Mouse (Mus musculus) Patski (cell line): ENCODE measurements at regions not wholly inside any gene's neighbourhood (a gene's known extent, or its start where the extent isn't known, plus 50 kb on each side); places are given as distances from the start of the nearest gene placed in this dataset.

ENCODE experiments used
- ATAC-seq: fragments of 100-300 bp; one replicate; pipeline ENCODE4 v1.8.0; 2021
- CTCF ChIA-PET: fragments of 350-600 bp; sonication (Branson Sonifier 250); formaldehyde crosslinking; loops from one replicate; lab custom pipeline; 2022; ENCODE audit warnings: inconsistent platforms; lab: Charles Lee
- POLR2A ChIA-PET: fragments of 350-600 bp; sonication (Branson Sonifier 250); formaldehyde crosslinking; loops from one replicate; lab custom pipeline; 2022; ENCODE audit warnings: antibody characterized with exemption, inconsistent platforms; lab: Charles Lee
- DNase-seq: peaks from one replicate; pipeline ENCODE4 v3.0.0-alpha.2; 2011; ENCODE audit warnings: low read depth, low spot score
- H3K27me3 ChIP-seq: fragments of 371-371 bp; one replicate; pipeline ENCODE4 v1.5.1; 2021
- CTCF ChIP-seq: fragments of 100-300 bp; IDR thresholded peaks from one replicate; pipeline ENCODE4 v1.5.1; 2021
- in situ Hi-C: fragments of 300-500 bp; cut with MboI; formaldehyde crosslinking; loops from 3 replicates; pipeline ENCODE4 v1.11.1; 2018; ENCODE audit warnings: low pct_unique_long_range_greater_than_20kb, mixed read lengths

DNA sequence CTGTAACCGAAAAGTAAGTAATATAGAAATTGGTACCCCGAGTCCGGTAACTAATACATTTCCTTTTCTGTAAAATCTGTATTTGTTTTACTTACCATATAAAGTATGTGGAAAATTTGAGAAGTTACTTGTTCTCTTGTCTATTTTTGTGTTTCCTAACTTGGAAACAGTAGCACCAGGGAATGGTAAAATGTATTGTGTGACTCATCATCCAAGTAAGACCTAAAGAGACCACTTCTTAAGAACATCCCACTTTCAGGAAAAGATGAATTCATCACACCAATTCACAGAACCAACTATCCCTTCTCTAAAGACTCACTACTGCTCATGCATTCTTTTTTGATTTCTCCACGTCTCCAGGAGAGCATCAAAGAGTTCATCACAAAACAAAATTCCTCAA, 457.6 kb upstream of the Htr2a start:
- ATAC-seq (no peak), DNase-seq (no peak)
- no peak for TF ChIP-seq CTCF
- in situ Hi-C loops = no loop called here
- ChIA-PET CTCF (interaction anchor here (1.1 kb wide), 1 partner anchor 10 kb away, joined by 3 read pairs; no protein-coding TSS in a partner anchor), POLR2A (no interaction called here)
- no peaks in the 10 kb centered on the region for H3K27me3 ChIP-seq

DNA sequence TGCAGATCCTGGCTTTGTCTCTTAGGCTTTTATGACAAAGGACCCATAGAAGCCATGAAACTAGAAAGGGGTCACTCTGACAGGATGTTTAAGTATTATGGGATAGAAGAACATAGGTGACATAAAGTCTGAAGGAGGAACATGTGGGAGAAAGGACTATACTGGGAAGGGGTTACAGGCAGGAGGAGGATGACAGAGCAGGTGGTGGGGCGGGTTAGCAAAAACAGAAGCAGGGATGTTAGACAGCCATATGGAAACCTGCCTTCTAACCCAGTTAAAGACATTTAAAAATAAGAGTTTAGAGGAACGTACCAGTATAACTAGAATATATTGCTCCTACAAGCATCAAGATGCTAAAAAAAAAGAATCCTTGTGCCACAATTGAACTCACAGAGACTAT, 438.9 kb upstream of the Htr2a start:
- ATAC-seq = no peak
- in situ Hi-C loops = no loop called here
- H3K27me3 ChIP-seq = no peaks in the 10 kb centered on the region
- ChIA-PET CTCF (no interaction called here), POLR2A (no interaction called here)
- no peak for DNase-seq
- no peak for TF ChIP-seq CTCF

DNA sequence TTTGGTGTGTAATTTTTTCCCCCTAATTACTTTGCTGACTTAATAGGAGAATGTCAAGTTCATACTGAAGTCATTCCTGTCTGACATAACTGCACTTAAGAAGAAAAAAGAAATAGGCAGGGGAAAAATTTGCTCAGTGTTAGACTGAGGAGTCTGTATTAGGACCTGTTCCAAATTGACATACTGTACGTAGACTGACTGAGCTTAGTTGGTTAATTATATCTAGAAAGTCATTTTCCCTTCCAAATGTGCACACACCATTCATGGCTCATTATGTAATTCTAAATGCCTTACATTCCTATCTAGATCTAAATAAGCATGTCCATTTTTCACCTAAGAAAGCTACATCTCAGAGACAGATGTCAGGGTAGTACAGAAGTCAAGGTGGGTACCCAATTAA, 435.6 kb upstream of the Htr2a start:
- ChIA-PET POLR2A (no interaction called here), CTCF (interaction anchor here (1.2 to 1.6 kb wide), 2 partner anchors 9 to 10 kb away, joined by 3 to 4 read pairs; no protein-coding TSS in a partner anchor)
- H3K27me3 ChIP-seq = no peaks in the 10 kb centered on the region
- TF ChIP-seq CTCF = no peak
- DNase-seq (peak; percentile 22), ATAC-seq (peak; percentile 51)
- in situ Hi-C loops = no loop called here

DNA sequence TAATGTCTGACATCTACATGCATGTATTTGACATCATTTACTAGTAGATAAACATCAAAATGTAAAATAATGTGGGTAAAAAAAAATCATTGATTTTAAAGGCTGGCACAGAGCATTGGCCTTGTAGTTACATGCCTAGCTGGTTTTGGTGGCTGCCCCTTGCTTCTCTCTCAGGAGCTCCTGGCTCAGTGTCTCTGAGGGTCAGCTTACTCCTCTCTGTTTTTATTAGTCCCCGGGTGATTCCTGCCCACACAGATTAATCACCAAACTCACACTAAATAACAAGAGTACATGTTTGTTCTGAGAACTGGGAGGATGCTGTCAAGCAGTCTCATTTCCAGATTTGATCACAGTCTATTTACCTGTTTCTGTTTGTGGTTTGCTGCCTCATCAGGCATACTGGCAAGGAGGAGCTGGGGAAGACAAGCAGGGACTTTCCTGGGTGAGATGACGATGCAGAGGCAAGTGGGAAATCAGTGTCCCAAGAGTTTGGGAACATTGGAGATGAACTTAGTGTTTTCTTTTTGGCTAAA, 422.7 kb upstream of the Htr2a start:
- CTCF ChIA-PET = no interaction called here
- H3K27me3 ChIP-seq = no peaks in the 10 kb centered on the region
- no peak for TF ChIP-seq CTCF
- ATAC-seq = no peak
- DNase-seq = peak; percentile 31
- POLR2A ChIA-PET = no interaction called here
- in situ Hi-C loops = no loop called here

DNA sequence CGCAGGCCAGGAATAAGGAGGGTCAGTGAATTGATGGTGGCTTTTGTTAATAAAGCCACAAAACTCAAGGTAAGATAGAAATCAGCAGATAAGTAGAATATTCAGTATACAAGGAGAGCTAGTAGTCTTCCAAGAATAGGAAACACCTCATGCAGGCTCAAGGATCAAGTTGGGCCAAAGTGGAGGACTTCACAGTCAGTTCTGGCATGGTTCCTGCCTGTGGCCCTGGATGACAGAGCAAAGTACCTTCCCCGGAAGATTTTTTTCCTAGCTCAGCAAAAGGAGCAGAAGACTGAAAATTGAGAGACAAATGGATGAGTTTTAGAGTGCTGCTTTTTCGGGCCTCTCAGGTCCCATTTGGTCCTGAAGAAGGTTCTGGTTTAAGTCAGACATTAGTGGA, 420.9 kb upstream of the Htr2a start:
- CTCF ChIA-PET = interaction anchor here (1.1 to 1.7 kb wide), 3 partner anchors 12 to 48 kb away, joined by 3 to 4 read pairs (median 4); no protein-coding TSS in a partner anchor
- ATAC-seq (no peak), DNase-seq (no peak)
- no peak for TF ChIP-seq CTCF
- in situ Hi-C loops = loop anchor here (10.0 kb wide), 1 partner anchor 115 kb away; no protein-coding TSS in a partner anchor
- POLR2A ChIA-PET = no interaction called here
- no peaks in the 10 kb centered on the region for H3K27me3 ChIP-seq

DNA sequence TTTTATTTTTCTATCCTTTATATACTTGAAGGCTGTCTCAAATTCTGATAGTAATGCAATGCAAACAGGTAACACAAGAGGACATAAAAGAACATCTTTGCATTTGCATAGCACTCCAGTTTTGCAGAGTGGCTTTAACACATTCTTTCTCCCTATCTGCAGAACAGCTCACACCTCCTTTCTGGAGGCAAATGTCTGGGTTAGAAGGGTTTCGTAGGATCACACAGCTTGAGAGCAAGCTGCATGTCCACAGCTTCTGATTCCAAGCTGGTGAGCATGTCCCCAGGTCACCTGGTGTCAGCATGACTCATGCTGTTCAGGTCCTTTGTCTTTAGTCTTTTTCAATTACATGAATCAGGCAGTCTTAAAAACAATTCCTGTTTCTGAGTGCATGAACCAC, 418.5 kb upstream of the Htr2a start:
- no peak for TF ChIP-seq CTCF
- H3K27me3 ChIP-seq = no peaks in the 10 kb centered on the region
- in situ Hi-C loops = loop anchor here (10.0 kb wide), 1 partner anchor 117 kb away; no protein-coding TSS in a partner anchor
- POLR2A ChIA-PET = no interaction called here
- DNase-seq = peak; percentile 35
- ATAC-seq = peak; percentile 98
- CTCF ChIA-PET = no interaction called here

DNA sequence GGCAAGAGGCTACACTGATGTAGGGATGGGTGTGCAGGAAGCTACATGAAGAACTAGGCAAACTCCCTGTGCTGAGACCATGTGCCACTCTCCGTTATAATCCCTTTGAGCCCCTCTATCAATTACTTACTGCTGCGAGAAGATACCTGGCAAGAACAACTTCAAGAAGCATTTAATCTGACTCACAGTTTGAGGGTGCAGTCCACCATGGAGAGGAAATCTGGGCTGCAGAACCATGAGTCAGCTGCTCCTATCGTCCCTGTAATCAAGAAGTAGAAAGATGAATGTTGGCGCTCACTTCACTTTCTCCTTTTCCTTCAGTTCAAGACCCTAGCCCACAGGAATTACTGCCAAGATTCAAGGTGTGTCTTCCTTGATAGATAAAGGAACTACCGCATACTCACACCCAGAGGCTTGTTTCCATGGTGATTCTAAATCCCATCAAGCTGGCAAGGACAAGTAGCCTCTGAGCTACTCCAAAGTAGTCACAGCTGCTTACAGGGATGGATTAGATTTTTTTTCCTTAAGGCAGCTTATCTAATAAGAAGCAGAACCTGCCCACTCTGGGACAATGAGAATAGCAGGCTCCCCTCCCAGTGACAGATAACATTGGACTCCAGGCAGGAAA, 411.0 kb upstream of the Htr2a start:
- no peak for TF ChIP-seq CTCF
- peak; percentile 90 for ATAC-seq
- peak; percentile 27 for DNase-seq
- in situ Hi-C loops = loop anchor here (10.0 kb wide), 1 partner anchor 125 kb away; no protein-coding TSS in a partner anchor
- POLR2A ChIA-PET = no interaction called here
- CTCF ChIA-PET = interaction anchor here (1.8 kb wide), 1 partner anchor 13 kb away, joined by 4 read pairs; no protein-coding TSS in a partner anchor
- H3K27me3 ChIP-seq = no peaks in the 10 kb centered on the region

DNA sequence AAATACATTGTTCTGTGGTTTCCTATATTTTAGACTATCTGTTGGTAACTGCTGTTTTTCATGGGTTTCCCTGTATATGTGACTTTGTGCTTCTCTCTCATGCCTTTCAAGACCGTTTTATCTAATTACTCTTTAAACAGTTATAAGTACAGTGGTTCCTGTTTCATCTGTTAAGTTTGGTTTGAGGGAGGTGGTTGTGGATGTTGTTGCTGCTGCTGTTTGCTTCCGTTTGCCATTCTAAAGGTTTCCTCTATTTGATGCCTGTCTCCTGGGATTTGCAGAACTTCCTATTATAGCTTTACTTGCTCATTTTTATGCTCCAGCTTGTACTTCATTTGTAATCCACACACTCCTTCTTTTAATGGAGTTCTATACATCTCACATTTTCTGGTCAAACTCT, 400.4 kb upstream of the Htr2a start:
- no peak for TF ChIP-seq CTCF
- no peak for ATAC-seq
- CTCF ChIA-PET = no interaction called here
- POLR2A ChIA-PET = no interaction called here
- no peaks in the 10 kb centered on the region for H3K27me3 ChIP-seq
- in situ Hi-C loops = no loop called here
- no peak for DNase-seq

DNA sequence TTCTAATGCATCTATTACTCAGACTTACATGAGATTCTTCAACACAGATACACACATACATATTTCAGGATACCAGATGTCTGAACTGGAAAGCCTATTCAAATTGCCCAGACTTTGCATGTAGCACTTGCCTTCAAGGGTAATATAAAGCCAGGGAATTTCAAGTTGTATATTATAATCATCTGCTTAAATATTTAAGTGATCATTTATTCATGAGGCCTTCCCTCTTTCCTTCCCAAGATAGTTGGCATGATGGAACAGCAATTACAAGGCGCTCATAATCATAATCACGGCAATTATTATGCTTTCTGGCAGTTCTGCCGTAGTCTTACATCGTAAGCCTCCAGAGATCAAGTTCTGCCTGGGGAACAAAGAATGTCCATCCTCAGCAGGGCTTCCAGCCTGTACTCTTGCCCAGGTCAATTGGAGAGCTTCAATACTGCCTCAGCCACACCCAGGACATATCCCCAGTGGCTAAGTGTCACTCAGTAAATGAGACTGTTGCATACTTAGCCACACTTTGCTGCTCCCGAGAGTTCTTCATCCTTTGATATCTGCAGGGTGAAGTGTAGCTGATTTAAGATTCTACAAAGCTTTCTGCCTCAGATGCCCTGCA, 391.3 kb upstream of the Htr2a start:
- no peaks in the 10 kb centered on the region for H3K27me3 ChIP-seq
- DNase-seq (no peak), ATAC-seq (no peak)
- TF ChIP-seq CTCF = no peak
- in situ Hi-C loops = no loop called here
- POLR2A ChIA-PET = no interaction called here
- CTCF ChIA-PET = interaction anchor here (1.1 kb wide), 1 partner anchor 15 kb away, joined by 3 read pairs; no protein-coding TSS in a partner anchor

DNA sequence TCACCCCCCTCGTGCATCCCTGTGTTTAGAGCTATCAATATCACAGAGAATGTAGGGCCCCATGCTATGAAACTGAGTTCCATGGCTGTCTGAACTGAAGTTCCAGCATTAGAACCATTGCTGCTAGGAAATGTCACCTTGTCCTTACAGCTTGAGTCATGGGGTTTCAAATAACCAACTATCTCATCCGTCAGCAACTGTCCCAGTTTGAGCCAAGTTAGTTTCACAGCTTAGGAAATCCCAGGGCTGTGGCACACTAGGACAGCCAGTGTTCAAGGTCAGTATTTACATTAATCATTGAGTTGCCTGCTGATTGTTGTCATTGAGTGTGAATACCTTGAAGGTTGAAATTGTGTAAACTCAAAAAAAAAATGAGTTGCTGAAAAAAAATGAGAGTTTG, 390.6 kb upstream of the Htr2a start:
- ATAC-seq (no peak), DNase-seq (no peak)
- in situ Hi-C loops = no loop called here
- POLR2A ChIA-PET = no interaction called here
- TF ChIP-seq CTCF = no peak
- CTCF ChIA-PET = interaction anchor here (1.1 kb wide), 1 partner anchor 16 kb away, joined by 3 read pairs; no protein-coding TSS in a partner anchor
- H3K27me3 ChIP-seq = no peaks in the 10 kb centered on the region
